Mouse (Mus musculus): ENCODE results near the gene Ier3. TPM values are rescaled to one million over a fixed set of nuclear protein-coding genes. Genes with fewer than 3 reads are reported as not detected.

Gene Ier3
- 49.8 TPM for polyA plus RNA-seq (2014; fragmentation: Illumina TruSeq; extraction: RNeasy Lipid Tissue Mini Kit (QIAGEN cat#74804); ENCODE audit: low read depth, low replicate concordance)

GRCm38 (mm10) chr17:35821439-35822430, at the start of gene Ier3:
Gene Ier3, plus strand, starts transcription at chr17:35821684.

GRCm38 (mm10) chr17:35822964-35823937, 1.8 kb downstream of the Ier3 start, which contains the start of gene Flot1:
Gene Flot1, plus strand, starts transcription at chr17:35823230.

GRCm38 (mm10) chr17:35838122-35838544, 16.6 kb downstream of the Ier3 start, which contains the start of gene Tubb5:
Gene Tubb5, minus strand, starts transcription at chr17:35838306.

GRCm38 (mm10) chr17:35841076-35841950, 19.8 kb downstream of the Ier3 start, which contains the start of gene Mdc1:
Gene Mdc1, plus strand, starts transcription at chr17:35841515.

GRCm38 (mm10) chr17:35861198-35861857, 39.8 kb downstream of the Ier3 start, which contains the start of gene Nrm:
Gene Nrm, plus strand, starts transcription at chr17:35861318.

GRCm38 (mm10) chr17:35865481-35866280, 44.2 kb downstream of the Ier3 start, which contains the start of gene Ppp1r18:
Gene Ppp1r18, plus strand, starts transcription at chr17:35865593.

Other genes starting within 250 kb of the Ier3 start
- gene Sfta2, start 220.1 kb upstream of the Ier3 start, polyA plus RNA-seq (2014; fragmentation: Illumina TruSeq; extraction: RNeasy Lipid Tissue Mini Kit (QIAGEN cat#74804); ENCODE audit: low read depth, low replicate concordance), result not detected
- not detected for gene Gm9573, start 195.0 kb upstream of the Ier3 start, polyA plus RNA-seq (2014; fragmentation: Illumina TruSeq; extraction: RNeasy Lipid Tissue Mini Kit (QIAGEN cat#74804); ENCODE audit: low read depth, low replicate concordance)
- gene Mucl3, start 178.0 kb upstream of the Ier3 start, polyA plus RNA-seq (2014; fragmentation: Illumina TruSeq; extraction: RNeasy Lipid Tissue Mini Kit (QIAGEN cat#74804); ENCODE audit: low read depth, low replicate concordance), result not detected
- gene Vars2, start 154.1 kb upstream of the Ier3 start, polyA plus RNA-seq (2014; fragmentation: Illumina TruSeq; extraction: RNeasy Lipid Tissue Mini Kit (QIAGEN cat#74804); ENCODE audit: low read depth, low replicate concordance), result 18.8 TPM
- gene Gtf2h4, start 147.9 kb upstream of the Ier3 start, polyA plus RNA-seq (2014; fragmentation: Illumina TruSeq; extraction: RNeasy Lipid Tissue Mini Kit (QIAGEN cat#74804); ENCODE audit: low read depth, low replicate concordance), result 17.7 TPM
- 21.4 TPM for gene Ddr1, start 117.1 kb upstream of the Ier3 start, polyA plus RNA-seq (2014; fragmentation: Illumina TruSeq; extraction: RNeasy Lipid Tissue Mini Kit (QIAGEN cat#74804); ENCODE audit: low read depth, low replicate concordance)
- 165 TPM for gene Flot1, start 1.5 kb downstream of the Ier3 start, polyA plus RNA-seq (2014; fragmentation: Illumina TruSeq; extraction: RNeasy Lipid Tissue Mini Kit (QIAGEN cat#74804); ENCODE audit: low read depth, low replicate concordance)
- gene Tubb5, start 16.6 kb downstream of the Ier3 start, polyA plus RNA-seq (2014; fragmentation: Illumina TruSeq; extraction: RNeasy Lipid Tissue Mini Kit (QIAGEN cat#74804); ENCODE audit: low read depth, low replicate concordance), result 61.0 TPM
- 11.2 TPM for gene Mdc1, start 19.8 kb downstream of the Ier3 start, polyA plus RNA-seq (2014; fragmentation: Illumina TruSeq; extraction: RNeasy Lipid Tissue Mini Kit (QIAGEN cat#74804); ENCODE audit: low read depth, low replicate concordance)
- 2.1 TPM for gene Nrm, start 39.6 kb downstream of the Ier3 start, polyA plus RNA-seq (2014; fragmentation: Illumina TruSeq; extraction: RNeasy Lipid Tissue Mini Kit (QIAGEN cat#74804); ENCODE audit: low read depth, low replicate concordance)
- 15.0 TPM for gene Ppp1r18, start 43.9 kb downstream of the Ier3 start, polyA plus RNA-seq (2014; fragmentation: Illumina TruSeq; extraction: RNeasy Lipid Tissue Mini Kit (QIAGEN cat#74804); ENCODE audit: low read depth, low replicate concordance)
- 35.4 TPM for gene Dhx16, start 58.1 kb downstream of the Ier3 start, polyA plus RNA-seq (2014; fragmentation: Illumina TruSeq; extraction: RNeasy Lipid Tissue Mini Kit (QIAGEN cat#74804); ENCODE audit: low read depth, low replicate concordance)
- gene 2310061I04Rik, start 75.7 kb downstream of the Ier3 start, polyA plus RNA-seq (2014; fragmentation: Illumina TruSeq; extraction: RNeasy Lipid Tissue Mini Kit (QIAGEN cat#74804); ENCODE audit: low read depth, low replicate concordance), result 140 TPM
- 9.7 TPM for gene Atat1, start 88.4 kb downstream of the Ier3 start, polyA plus RNA-seq (2014; fragmentation: Illumina TruSeq; extraction: RNeasy Lipid Tissue Mini Kit (QIAGEN cat#74804); ENCODE audit: low read depth, low replicate concordance)
- 69.9 TPM for gene Mrps18b, start 94.7 kb downstream of the Ier3 start, polyA plus RNA-seq (2014; fragmentation: Illumina TruSeq; extraction: RNeasy Lipid Tissue Mini Kit (QIAGEN cat#74804); ENCODE audit: low read depth, low replicate concordance)
- 16.9 TPM for gene Ppp1r10, start 94.8 kb downstream of the Ier3 start, polyA plus RNA-seq (2014; fragmentation: Illumina TruSeq; extraction: RNeasy Lipid Tissue Mini Kit (QIAGEN cat#74804); ENCODE audit: low read depth, low replicate concordance)
- 71.8 TPM for gene Abcf1, start 148.1 kb downstream of the Ier3 start, polyA plus RNA-seq (2014; fragmentation: Illumina TruSeq; extraction: RNeasy Lipid Tissue Mini Kit (QIAGEN cat#74804); ENCODE audit: low read depth, low replicate concordance)
- 26.8 TPM for gene Gnl1, start 158.2 kb downstream of the Ier3 start, polyA plus RNA-seq (2014; fragmentation: Illumina TruSeq; extraction: RNeasy Lipid Tissue Mini Kit (QIAGEN cat#74804); ENCODE audit: low read depth, low replicate concordance)
- 5.0 TPM for gene Prr3, start 158.6 kb downstream of the Ier3 start, polyA plus RNA-seq (2014; fragmentation: Illumina TruSeq; extraction: RNeasy Lipid Tissue Mini Kit (QIAGEN cat#74804); ENCODE audit: low read depth, low replicate concordance)
- 7.0 TPM for gene H2-T24, start 198.9 kb downstream of the Ier3 start, polyA plus RNA-seq (2014; fragmentation: Illumina TruSeq; extraction: RNeasy Lipid Tissue Mini Kit (QIAGEN cat#74804); ENCODE audit: low read depth, low replicate concordance)
- 36.4 TPM for gene H2-T23, start 211.2 kb downstream of the Ier3 start, polyA plus RNA-seq (2014; fragmentation: Illumina TruSeq; extraction: RNeasy Lipid Tissue Mini Kit (QIAGEN cat#74804); ENCODE audit: low read depth, low replicate concordance)
- gene H2-T22, start 221.1 kb downstream of the Ier3 start, polyA plus RNA-seq (2014; fragmentation: Illumina TruSeq; extraction: RNeasy Lipid Tissue Mini Kit (QIAGEN cat#74804); ENCODE audit: low read depth, low replicate concordance), result 22.8 TPM
- gene Gm6034, start 221.3 kb downstream of the Ier3 start, polyA plus RNA-seq (2014; fragmentation: Illumina TruSeq; extraction: RNeasy Lipid Tissue Mini Kit (QIAGEN cat#74804); ENCODE audit: low read depth, low replicate concordance), result not detected
- gene Gm11127, start 236.7 kb downstream of the Ier3 start, polyA plus RNA-seq (2014; fragmentation: Illumina TruSeq; extraction: RNeasy Lipid Tissue Mini Kit (QIAGEN cat#74804); ENCODE audit: low read depth, low replicate concordance), result not detected

Measured in heart, adult 10 weeks (tissue).